Mouse (Mus musculus) midbrain, embryonic 15.5 days (tissue): ENCODE results near the gene C530025M09Rik. TPM values are rescaled to one million over a fixed set of nuclear protein-coding genes. Genes with fewer than 3 reads are reported as not detected.

ENCODE experiments used
- ATAC-seq: fragments of 200-750 bp; cut with Nextera tagmentation; replicated peaks from 2 replicates; pipeline ENCODE4 v1.8.0; 2017; ENCODE audit warnings: moderate TSS enrichment
- H3K27ac ChIP-seq: fragments of 300-500 bp; sonication (generic); 2 replicates; pipeline ENCODE4 v1.5.1; 2015; ENCODE audit warnings: mild to moderate bottlenecking, inconsistent platforms
- H3K27me3 ChIP-seq: fragments of 300-500 bp; sonication (generic); replicated peaks from 2 replicates; pipeline ENCODE4 v1.6.1; 2015; ENCODE audit warnings: inconsistent platforms
- H3K36me3 ChIP-seq: fragments of 300-500 bp; sonication (generic); replicated peaks from 2 replicates; pipeline ENCODE4 v1.6.1; 2015; ENCODE audit warnings: inconsistent platforms
- H3K4me1 ChIP-seq: fragments of 300-500 bp; sonication (generic); 2 replicates; pipeline ENCODE4 v1.6.1; 2015; ENCODE audit warnings: inconsistent platforms
- H3K4me2 ChIP-seq: fragments of 300-500 bp; sonication (generic); 2 replicates; pipeline ENCODE4 v1.6.1; 2015; ENCODE audit warnings: inconsistent platforms, mild to moderate bottlenecking, moderate library complexity
- H3K4me3 ChIP-seq: fragments of 300-500 bp; sonication (generic); 2 replicates; pipeline ENCODE4 v1.5.1; 2015; ENCODE audit warnings: mild to moderate bottlenecking, inconsistent platforms
- H3K9ac ChIP-seq: fragments of 300-500 bp; sonication (generic); 2 replicates; pipeline ENCODE4 v1.6.1; 2015; ENCODE audit warnings: mild to moderate bottlenecking, inconsistent platforms
- H3K9me3 ChIP-seq: fragments of 300-500 bp; sonication (generic); 2 replicates; pipeline ENCODE4 v1.6.1; 2016; ENCODE audit warnings: inconsistent platforms
- WGBS: fragments of 180-500 bp; shearing (Covaris S2); methylation state at CpG from one replicate; pipeline ENCODE4 v1.1.7; 2015; ENCODE audit warnings: mixed read lengths; 5-methylcytosine and 5-hydroxymethylcytosine counted together
- polyA plus RNA-seq: library from polyadenylated mRNA; unstranded; fragments of >200 nt; fragmentation: Nextera tagmentation; extraction: Ambion mirVana; gene quantifications from 2 replicates; pipeline ENCODE4 v1.2.1, GENCODE M21; 2015

C530025M09Rik gene
- polyA plus RNA-seq, 1 experiment from 2014 or later = 1.3 TPM

DNA sequence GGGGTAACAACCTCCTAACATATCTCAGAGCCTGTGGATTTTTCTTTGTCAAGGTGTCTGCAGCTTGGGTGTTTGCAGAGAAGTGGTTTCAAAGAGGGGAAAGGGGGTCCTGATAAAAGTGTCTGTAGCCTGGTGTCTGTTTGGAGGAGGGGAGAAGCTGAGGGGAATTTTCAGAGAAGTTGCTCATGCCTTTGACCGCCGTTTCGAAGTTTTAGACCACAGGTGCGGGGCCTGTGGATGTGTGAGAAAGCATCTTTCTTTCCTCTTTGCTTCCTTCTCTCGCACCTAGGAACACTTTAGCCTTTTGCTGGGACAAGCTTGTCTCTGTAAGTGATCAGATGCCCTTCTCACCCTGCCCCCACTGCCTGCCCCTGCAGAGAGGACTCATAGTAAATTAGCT lies 1.3 kb upstream of the C530025M09Rik start:
- Histone ChIP-seq H3K4me3 (peak overlapping the region; percentile 66), H3K4me1 (peaks cover 15% of the 10 kb centered on the region), H3K36me3 (no peaks in the 10 kb centered on the region), H3K4me2 (peak overlapping the region; percentile 80), H3K27ac (no peak overlapping the region), H3K9ac (peak overlapping the region; percentile 58; the same call in 1 of the 2 replicates), H3K9me3 (no peaks in the 10 kb centered on the region), H3K27me3 (peaks cover 19% of the 10 kb centered on the region)
- 6% methylated on average over 5 of the region's 5 CpGs for WGBS
- no peak for ATAC-seq

DNA sequence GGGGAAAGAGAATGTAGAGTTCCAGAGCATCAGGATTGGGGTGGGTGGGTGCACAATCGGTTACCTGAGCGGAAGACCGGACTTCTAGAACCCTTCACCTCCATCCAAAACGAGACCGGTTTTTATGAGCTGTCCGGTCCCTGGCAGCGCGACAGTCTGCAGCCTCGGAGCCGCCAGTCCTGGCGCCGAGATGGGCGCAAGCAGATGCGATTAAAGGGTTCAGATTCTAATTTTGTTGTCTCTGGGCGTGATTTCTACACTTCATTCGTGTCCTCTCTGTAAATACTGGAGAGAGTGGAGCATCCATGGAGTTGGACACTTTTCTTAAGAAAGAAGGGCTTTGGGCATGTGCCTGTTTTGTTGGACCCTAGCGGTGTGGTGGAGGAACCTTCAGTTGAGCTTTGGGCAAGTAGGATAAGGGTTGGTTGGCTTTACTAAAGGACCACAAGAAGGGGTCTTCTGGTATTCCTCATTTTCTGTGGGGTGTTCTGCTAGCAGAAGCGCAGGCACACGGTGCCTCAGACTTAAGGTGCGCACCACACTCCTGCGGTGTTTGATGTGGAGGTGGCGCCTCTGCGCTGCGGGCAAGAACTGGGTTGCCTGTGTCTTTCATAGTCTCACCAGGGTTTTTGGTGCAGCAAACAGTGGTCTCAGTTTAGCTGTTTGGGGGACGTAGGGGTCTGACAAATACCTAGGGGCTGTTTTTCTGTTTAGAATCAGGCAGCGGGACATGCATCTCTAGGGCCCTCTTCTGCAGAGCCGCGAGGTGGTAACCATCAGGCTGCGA lies 639 bp upstream of the C530025M09Rik start:
- 2% methylated on average over 29 of the region's 29 CpGs for whole genome bisulfite sequencing
- Histone ChIP-seq H3K27ac (peak overlapping the region; percentile 32; the same call in 1 of the 2 replicates), H3K4me1 (peaks cover 15% of the 10 kb centered on the region), H3K9me3 (no peaks in the 10 kb centered on the region), H3K36me3 (no peaks in the 10 kb centered on the region), H3K9ac (peak overlapping the region; percentile 58), H3K4me3 (peak overlapping the region; percentile 66), H3K4me2 (peak overlapping the region; percentile 80), H3K27me3 (peaks cover 19% of the 10 kb centered on the region)
- ATAC-seq = peak; percentile 31; the same call in 1 of the 2 replicates

DNA sequence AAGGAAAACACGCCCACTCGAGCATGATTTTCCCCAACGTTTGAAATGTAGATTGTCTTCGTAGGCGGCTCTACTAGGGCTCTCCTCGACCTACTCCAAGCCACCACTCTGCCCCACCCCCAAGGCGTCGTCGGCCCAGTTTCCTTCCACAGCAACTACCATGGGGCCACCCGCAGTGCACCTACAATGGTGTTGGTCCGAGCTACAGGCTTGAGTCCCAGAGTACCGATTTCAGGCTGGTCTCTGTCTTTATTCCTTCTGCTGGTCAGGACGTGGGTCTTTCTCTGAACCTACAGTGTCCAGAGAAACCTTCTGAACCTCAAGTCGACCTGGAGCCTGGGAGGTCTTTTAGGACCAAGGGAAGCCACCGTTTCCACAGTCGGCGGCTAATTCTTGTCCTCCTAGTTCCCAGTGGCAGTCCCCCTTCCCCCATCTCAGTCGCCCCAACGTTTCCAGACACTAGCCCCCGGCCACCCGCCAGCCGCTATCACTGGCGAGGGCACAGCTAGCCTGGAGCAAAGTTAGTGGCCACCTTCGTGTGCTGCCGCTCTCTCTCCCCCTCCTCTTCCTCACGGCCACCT lies 968 bp downstream of the C530025M09Rik start:
- WGBS = 2% methylated on average over 26 of the region's 26 CpGs
- peak overlapping the region; percentile 58 for H3K9ac ChIP-seq
- ATAC-seq = peak; percentile 21
- peaks cover 15% of the 10 kb centered on the region for H3K4me1 ChIP-seq
- no peaks in the 10 kb centered on the region for H3K36me3 ChIP-seq
- H3K9me3 ChIP-seq = no peaks in the 10 kb centered on the region
- peak overlapping the region; percentile 80 for H3K4me2 ChIP-seq
- H3K27ac ChIP-seq = no peak overlapping the region; the same call in 1 of the 2 replicates
- peaks cover 19% of the 10 kb centered on the region for H3K27me3 ChIP-seq
- peak overlapping the region; percentile 66 for H3K4me3 ChIP-seq

DNA sequence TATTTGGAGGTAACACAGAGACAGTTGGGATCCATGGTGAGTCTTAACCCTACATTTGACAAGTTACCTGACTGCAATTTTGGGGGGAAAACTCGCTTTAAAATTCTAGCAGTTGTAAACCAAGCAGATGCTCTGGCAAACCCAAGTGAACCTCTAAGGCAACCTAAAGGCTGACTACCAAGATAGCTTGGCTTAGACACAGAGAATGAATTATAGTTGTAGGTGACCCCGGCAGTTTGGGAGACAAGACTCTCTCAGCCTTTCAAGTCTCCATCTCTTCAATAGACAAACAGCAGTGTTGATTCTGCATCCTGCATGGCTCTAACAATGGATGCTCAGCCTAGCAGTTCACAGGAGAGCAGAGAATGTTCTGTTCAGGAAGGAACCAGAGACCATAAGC lies 2.1 kb downstream of the C530025M09Rik start, which contains the start of gene Syndig1:
Gene Syndig1, plus strand, starts transcription at position 301 of the 400 bp plus-strand sequence.
- WGBS = 87% methylated on average over 2 of the region's 2 CpGs
- Histone ChIP-seq H3K4me3 (peak within 1 kb of the TSS; percentile 66), H3K27ac (no peak within 1 kb of the TSS), H3K36me3 (no peaks in the 10 kb centered on the region), H3K27me3 (peaks cover 16% of the 10 kb centered on the region), H3K4me1 (peaks cover 15% of the 10 kb centered on the region), H3K9me3 (no peaks in the 10 kb centered on the region), H3K4me2 (peak within 1 kb of the TSS; percentile 80), H3K9ac (0 out of 2 replicates have a peak within 1 kb of the TSS, but pooled peaks have one; percentile 58)
- ATAC-seq = no peak

DNA sequence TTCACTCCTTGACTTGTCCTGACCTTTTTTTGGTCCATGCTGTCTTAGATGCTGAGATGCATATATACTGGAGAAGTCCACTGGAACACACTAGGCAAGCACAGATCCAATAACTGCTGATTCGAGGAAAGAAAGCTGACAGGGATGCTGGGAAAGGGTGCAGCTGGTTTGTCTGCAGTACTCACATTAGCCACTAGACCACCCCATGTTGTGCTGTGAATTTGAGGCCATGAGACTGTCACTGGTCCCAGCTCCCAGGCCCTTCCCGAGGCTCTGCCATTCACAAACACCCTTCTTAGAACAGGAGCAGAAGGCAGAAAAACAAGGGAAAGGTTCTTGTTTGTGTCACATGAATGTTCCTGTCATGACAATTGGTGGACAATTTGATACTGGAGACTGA lies 10.8 kb downstream of the C530025M09Rik start:
- ATAC-seq = no peak
- Histone ChIP-seq H3K4me3 (no peak overlapping the region), H3K9ac (no peak overlapping the region), H3K4me2 (no peak overlapping the region), H3K4me1 (no peaks in the 10 kb centered on the region), H3K27ac (no peak overlapping the region), H3K9me3 (no peaks in the 10 kb centered on the region), H3K27me3 (no peaks in the 10 kb centered on the region), H3K36me3 (no peaks in the 10 kb centered on the region)
- 37% methylated on average over 2 of the region's 2 CpGs for WGBS

- H3K9me3 ChIP-seq = no peaks in the 10 kb centered on the region
- WGBS = 89% methylated on average over 3 of the region's 3 CpGs
- no peak overlapping the region for H3K9ac ChIP-seq
- H3K4me2 ChIP-seq = no peak overlapping the region
- no peak overlapping the region for H3K27ac ChIP-seq
- H3K36me3 ChIP-seq = no peaks in the 10 kb centered on the region
- H3K4me3 ChIP-seq = no peak overlapping the region
- no peaks in the 10 kb centered on the region for H3K27me3 ChIP-seq
- no peak for ATAC-seq
- no peaks in the 10 kb centered on the region for H3K4me1 ChIP-seq
Observed at GRCm38 (mm10) chr2:149819751-149820150, 11.3 kb downstream of the C530025M09Rik start.

- 0 out of 2 replicates have a peak, but pooled peaks have one; percentile 58 for ATAC-seq
Observed at GRCm38 (mm10) chr2:149818395-149818794, 12.6 kb downstream of the C530025M09Rik start.

GRCm38 (mm10) chr2:149812899-149813298 lies 18.1 kb downstream of the C530025M09Rik start:
- H3K4me2 ChIP-seq = no peak overlapping the region
- H3K36me3 ChIP-seq = no peaks in the 10 kb centered on the region
- no peak overlapping the region for H3K27ac ChIP-seq
- ATAC-seq = no peak
- H3K27me3 ChIP-seq = no peaks in the 10 kb centered on the region
- no peak overlapping the region for H3K4me3 ChIP-seq
- 83% methylated on average over 2 of the region's 2 CpGs for WGBS
- no peaks in the 10 kb centered on the region for H3K4me1 ChIP-seq
- no peaks in the 10 kb centered on the region for H3K9me3 ChIP-seq
- no peak overlapping the region for H3K9ac ChIP-seq

More at GRCm38 (mm10) chr2:149818395-149818794, 12.6 kb downstream of the C530025M09Rik start:
- Histone ChIP-seq H3K9me3 (no peaks in the 10 kb centered on the region), H3K4me2 (no peak overlapping the region), H3K27ac (no peak overlapping the region), H3K4me1 (no peaks in the 10 kb centered on the region), H3K36me3 (no peaks in the 10 kb centered on the region), H3K9ac (no peak overlapping the region), H3K27me3 (no peaks in the 10 kb centered on the region), H3K4me3 (no peak overlapping the region)
- 75% methylated on average over 3 of the region's 3 CpGs for WGBS

DNA sequence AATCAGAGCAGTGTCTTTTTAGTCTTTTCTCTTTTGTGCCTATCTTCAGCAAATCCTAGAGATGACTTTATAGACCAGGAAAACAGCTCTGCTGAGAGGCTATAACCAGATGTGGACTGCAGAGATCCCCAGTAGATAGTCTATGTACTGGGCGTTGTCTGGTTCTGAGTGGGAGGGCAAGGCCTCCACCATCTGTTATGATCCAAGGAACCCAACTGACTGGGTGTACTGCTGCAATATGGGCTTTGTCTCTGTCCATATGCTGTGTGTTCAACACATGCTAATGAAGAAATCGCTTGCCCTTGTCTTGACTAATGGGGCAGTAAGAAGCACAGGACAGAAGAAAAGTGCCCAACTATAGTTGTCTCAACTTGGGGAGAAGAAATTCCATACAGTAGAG lies 25.8 kb downstream of the C530025M09Rik start:
- Histone ChIP-seq H3K4me3 (no peak overlapping the region), H3K9me3 (no peaks in the 10 kb centered on the region), H3K27me3 (no peaks in the 10 kb centered on the region), H3K4me2 (no peak overlapping the region), H3K9ac (no peak overlapping the region), H3K36me3 (no peaks in the 10 kb centered on the region), H3K4me1 (no peaks in the 10 kb centered on the region), H3K27ac (no peak overlapping the region)
- 93% methylated on average over 2 of the region's 2 CpGs for WGBS
- ATAC-seq = no peak

GRCm38 (mm10) chr2:149804599-149805140 lies 26.3 kb downstream of the C530025M09Rik start:
- Histone ChIP-seq H3K9ac (no peak overlapping the region), H3K4me2 (no peak overlapping the region), H3K4me3 (no peak overlapping the region), H3K4me1 (no peaks in the 10 kb centered on the region), H3K36me3 (no peaks in the 10 kb centered on the region), H3K9me3 (no peaks in the 10 kb centered on the region), H3K27ac (no peak overlapping the region), H3K27me3 (no peaks in the 10 kb centered on the region)
- WGBS = 86% methylated on average over 3 of the region's 3 CpGs
- ATAC-seq = no peak

GRCm38 (mm10) chr2:149798613-149799012 lies 32.4 kb downstream of the C530025M09Rik start:
- H3K36me3 ChIP-seq = no peaks in the 10 kb centered on the region
- no peak overlapping the region for H3K4me3 ChIP-seq
- no peak overlapping the region for H3K9ac ChIP-seq
- ATAC-seq = peak; percentile 56; the same call in 1 of the 2 replicates
- H3K9me3 ChIP-seq = no peaks in the 10 kb centered on the region
- H3K27ac ChIP-seq = no peak overlapping the region
- no peak overlapping the region for H3K4me2 ChIP-seq
- WGBS = 9% methylated on average over 3 of the region's 3 CpGs
- no peaks in the 10 kb centered on the region for H3K27me3 ChIP-seq
- H3K4me1 ChIP-seq = no peaks in the 10 kb centered on the region; the same call in 1 of the 2 replicates
